Mouse (Mus musculus) MEL (cell line): Measurements from ENCODE around the gene Tnrc18. TPM values are rescaled to one million over a fixed set of nuclear protein-coding genes. Genes with fewer than 3 reads are reported as not detected.

Experiments used
- DNase-seq: peaks from one replicate; pipeline ENCODE4 v3.0.0; 2011; ENCODE audit warnings: low read depth, low spot score
- H3K27ac ChIP-seq: 2 replicates; pipeline ENCODE4 v1.5.1; 2012; ENCODE audit warnings: low read depth, mild to moderate bottlenecking, control low read depth, low read length, moderate library complexity; ENCODE audit not compliant: control insufficient read depth
- H3K27me3 ChIP-seq, 2 experiments: fragments of 150-350 bp in 1 of 2; sonication (generic) in 1 of 2; 2 replicates each; pipeline ENCODE4 v1.6.1; 2012; ENCODE audit warnings: low read length in 2 of 2, mild to moderate bottlenecking in 2 of 2, improper control_type of control experiment in 1 of 2, moderate library complexity in 1 of 2; ENCODE audit not compliant: insufficient read depth in 2 of 2, control insufficient read depth in 1 of 2
- H3K36me3 ChIP-seq, 2 experiments: 2 replicates each; pipeline ENCODE4 v1.6.1; 2012 to 2014; ENCODE audit warnings: low read length in 2 of 2, improper control_type of control experiment in 1 of 2, inconsistent platforms in 1 of 2, mild to moderate bottlenecking in 1 of 2; ENCODE audit not compliant: insufficient read depth in 2 of 2, control insufficient read depth in 1 of 2
- H3K4me1 ChIP-seq, 2 experiments: fragments of 150-350 bp in 1 of 2; sonication (generic) in 1 of 2; 2 replicates each; pipeline ENCODE4 v1.6.1; 2012; ENCODE audit warnings: low read length in 2 of 2, improper control_type of control experiment in 1 of 2, mild to moderate bottlenecking in 1 of 2; ENCODE audit not compliant: insufficient read depth in 2 of 2, control insufficient read depth in 1 of 2
- H3K4me3 ChIP-seq, 2 experiments: fragments of 150-350 bp in 1 of 2; sonication (generic) in 1 of 2; 2 replicates each; pipeline ENCODE4 v1.5.1; 2012; ENCODE audit warnings: low read depth in 2 of 2, low read length in 2 of 2, mild to moderate bottlenecking in 2 of 2, moderate library complexity in 2 of 2, control low read depth in 1 of 2, improper control_type of control experiment in 1 of 2; ENCODE audit not compliant: control insufficient read depth in 1 of 2, insufficient read depth in 1 of 2
- H3K79me2 ChIP-seq: 2 replicates; pipeline ENCODE4 v1.6.1; 2012; ENCODE audit warnings: mild to moderate bottlenecking, low read length, moderate library complexity; ENCODE audit not compliant: control insufficient read depth, poor library complexity, insufficient read depth
- H3K9ac ChIP-seq: 2 replicates; pipeline ENCODE4 v1.6.1; 2012; ENCODE audit warnings: low read depth, mild to moderate bottlenecking, control low read depth, low read length, moderate library complexity; ENCODE audit not compliant: control insufficient read depth, poor library complexity, severe bottlenecking
- H3K9me3 ChIP-seq: fragments of 150-350 bp; sonication (generic); replicated peaks from 2 replicates; pipeline ENCODE4 v1.6.1; 2012; ENCODE audit warnings: mild to moderate bottlenecking, low read length, improper control_type of control experiment, moderate library complexity; ENCODE audit not compliant: insufficient read depth
- CTCF ChIP-seq, 3 experiments: IDR thresholded peaks in 2 of 3; conservative IDR thresholded peaks in 1 of 3; 2 replicates each; pipeline ENCODE4 v1.5.1; 2011 to 2012; ENCODE audit warnings: low read length in 3 of 3, low read depth in 2 of 3, mild to moderate bottlenecking in 2 of 3, improper control_type of control experiment in 1 of 3, inconsistent platforms in 1 of 3, mixed read lengths in 1 of 3, moderate library complexity in 1 of 3; ENCODE audit not compliant: control insufficient read depth in 1 of 3, insufficient read depth in 1 of 3, poor library complexity in 1 of 3, severe bottlenecking in 1 of 3
- E2F4 ChIP-seq: IDR thresholded peaks from 2 replicates; pipeline ENCODE4 v1.6.1; 2011; ENCODE audit warnings: low read depth, low read length, improper control_type of control experiment, borderline replicate concordance
- ELF1 ChIP-seq: IDR thresholded peaks from 2 replicates; pipeline ENCODE4 v1.6.1; 2014; ENCODE audit warnings: low read depth, mild to moderate bottlenecking, inconsistent platforms, low read length, improper control_type of control experiment, moderate library complexity
- ETS1 ChIP-seq: IDR thresholded peaks from 2 replicates; pipeline ENCODE4 v1.6.1; 2012; ENCODE audit warnings: low read depth, mild to moderate bottlenecking, inconsistent platforms, low read length, improper control_type of control experiment, moderate library complexity
- GATA1 ChIP-seq: IDR thresholded peaks from 2 replicates; pipeline ENCODE4 v1.6.1; 2011; ENCODE audit warnings: low read depth, low read length, improper control_type of control experiment
- HCFC1 ChIP-seq: IDR thresholded peaks from 2 replicates; pipeline ENCODE4 v1.6.1; 2012; ENCODE audit warnings: low read depth, mild to moderate bottlenecking, inconsistent platforms, low read length, improper control_type of control experiment, moderate library complexity
- MEF2A ChIP-seq: IDR thresholded peaks from 2 replicates; pipeline ENCODE4 v1.6.1; 2014; ENCODE audit warnings: low read depth, mild to moderate bottlenecking, inconsistent platforms, low read length, improper control_type of control experiment; ENCODE audit not compliant: poor library complexity, insufficient replicate concordance, severe bottlenecking; ENCODE audit errors: extremely low read depth
- NELFE ChIP-seq: IDR thresholded peaks from 2 replicates; pipeline ENCODE4 v1.6.1; 2011; ENCODE audit warnings: low read depth, low read length, improper control_type of control experiment
- POLR2AphosphoS5 ChIP-seq: IDR thresholded peaks from 2 replicates; pipeline ENCODE4 v1.6.1; 2012; ENCODE audit warnings: low read depth, borderline replicate concordance, mild to moderate bottlenecking, inconsistent platforms, low read length, moderate library complexity, mixed read lengths
- RAD21 ChIP-seq: IDR thresholded peaks from 2 replicates; pipeline ENCODE4 v1.6.1; 2011; ENCODE audit warnings: mild to moderate bottlenecking, low read depth, low read length, improper control_type of control experiment
- SMC3 ChIP-seq: IDR thresholded peaks from 2 replicates; pipeline ENCODE4 v1.6.1; 2011; ENCODE audit warnings: low read depth, low read length, improper control_type of control experiment
- TAL1 ChIP-seq: IDR thresholded peaks from 2 replicates; pipeline ENCODE4 v1.6.1; 2012; ENCODE audit warnings: mild to moderate bottlenecking, inconsistent platforms, low read length, moderate library complexity, mixed read lengths
- TCF12 ChIP-seq: IDR thresholded peaks from 2 replicates; pipeline ENCODE4 v1.6.1; 2014; ENCODE audit warnings: low read depth, mild to moderate bottlenecking, inconsistent platforms, low read length, improper control_type of control experiment, moderate library complexity
- USF2 ChIP-seq, 2 experiments: IDR thresholded peaks; 2 replicates each; pipeline ENCODE4 v1.6.1; 2011 to 2012; ENCODE audit warnings: improper control_type of control experiment in 2 of 2, low read length in 2 of 2, borderline replicate concordance in 1 of 2, inconsistent platforms in 1 of 2, low read depth in 1 of 2, mild to moderate bottlenecking in 1 of 2; ENCODE audit not compliant: insufficient read depth in 1 of 2
- ZC3H11A ChIP-seq: IDR thresholded peaks from 2 replicates; pipeline ENCODE4 v1.6.1; 2012; ENCODE audit warnings: low read depth, mild to moderate bottlenecking, inconsistent platforms, low read length, improper control_type of control experiment
- ZKSCAN1 ChIP-seq: IDR thresholded peaks from 2 replicates; pipeline ENCODE4 v1.6.1; 2012; ENCODE audit warnings: low read depth, mild to moderate bottlenecking, inconsistent platforms, low read length, improper control_type of control experiment, moderate library complexity
- ZNF384 ChIP-seq: IDR thresholded peaks from 2 replicates; pipeline ENCODE4 v1.6.1; 2012; ENCODE audit warnings: low read depth, mild to moderate bottlenecking, inconsistent platforms, low read length, improper control_type of control experiment
- polyA plus RNA-seq, 2 experiments: library from polyadenylated mRNA; stranded (reverse) in 1 of 2; unstranded in 1 of 2; fragments of >175 nt in 1 of 2; fragments of >200 nt in 1 of 2; gene quantifications; 2 replicates each; pipeline versions ENCODE4 v1.2.1 to v1.2.4; 2012; ENCODE audit warnings: low replicate concordance in 2 of 2, low read depth in 1 of 2; ENCODE audit not compliant: insufficient read length in 2 of 2, insufficient read depth in 1 of 2, missing spikeins in 1 of 2
- total RNA-seq: library from RNA; depleted of rRNA; stranded (reverse); fragments of 300-350 nt; gene quantifications from 2 replicates; pipeline ENCODE4 v1.2.3, GENCODE M21; 2012

The Tnrc18 gene
- total and polyA plus RNA-seq, 3 experiments: 0.31 to 3.4 TPM; not detected in 1

- H3K27me3 ChIP-seq: no peaks in the 10 kb centered on the region
- no peak for DNase-seq
- H3K4me1 ChIP-seq: no peaks in the 10 kb centered on the region
- no peaks in the 10 kb centered on the region for H3K9me3 ChIP-seq
- TF ChIP-seq E2F4 (no peak), NELFE (no peak), ZKSCAN1 (no peak), TAL1 (no peak), ETS1 (no peak), SMC3 (no peak), USF2 (IDR thresholded peaks at IDR 0.05; ENCODE audit: borderline replicate concordance in 1 of 2, insufficient read depth in 1 of 2, low read depth in 1 of 2, low read length in 2 of 2) (no peak), ELF1 (no peak), GATA1 (no peak), MEF2A (no peak), POLR2AphosphoS5 (no peak), ZNF384 (no peak), ZC3H11A (no peak), TCF12 (no peak)
- H3K27ac ChIP-seq: no peak overlapping the region
- no peak overlapping the region for H3K4me3 ChIP-seq
- no peaks in the 10 kb centered on the region for H3K79me2 ChIP-seq
- no peaks in the 10 kb centered on the region for H3K36me3 ChIP-seq
- H3K9ac ChIP-seq: no peak overlapping the region
Measured at GRCm38 (mm10) chr5:142778871-142779270, 38.6 kb downstream of the Tnrc18 start.

GRCm38 (mm10) chr5:142778135-142778534, 39.3 kb downstream of the Tnrc18 start:
- DNase-seq: no peak
- H3K4me1 ChIP-seq: no peaks in the 10 kb centered on the region
- no peaks in the 10 kb centered on the region for H3K27me3 ChIP-seq
- TF ChIP-seq CTCF (IDR thresholded peaks at IDR 0.05 in 2 of 3, conservative IDR thresholded peaks at IDR 0.05 in 1 of 3; ENCODE audit: control insufficient read depth in 1 of 3, insufficient read depth in 1 of 3, low read depth in 2 of 3, low read length in 3 of 3, poor library complexity in 1 of 3, severe bottlenecking in 1 of 3) (no peak), SMC3 (no peak), HCFC1 (no peak), RAD21 (no peak)
- no peak overlapping the region for H3K27ac ChIP-seq
- H3K79me2 ChIP-seq: no peaks in the 10 kb centered on the region
- H3K4me3 ChIP-seq: no peak overlapping the region
- no peaks in the 10 kb centered on the region for H3K36me3 ChIP-seq
- no peak overlapping the region for H3K9ac ChIP-seq
- H3K9me3 ChIP-seq: no peaks in the 10 kb centered on the region
